Mouse (Mus musculus): ENCODE measurements around the gene Gm32742. TPM values are rescaled to one million over a fixed set of nuclear protein-coding genes. Genes with fewer than 3 reads are reported as not detected.

The Gm32742 gene
- polyA plus RNA-seq, 1 experiment from 2014 or later: 0.03 TPM

GRCm38 (mm10) chr9:51185386-51185785 lies 20.1 kb upstream of the Gm32742 start:
- no peaks in the 10 kb centered on the region for H3K9me3 ChIP-seq (replicated peaks; ENCODE audit: control insufficient read depth, low read length)
- no peak overlapping the region for H3K27ac ChIP-seq (ENCODE audit: low read depth, low read length)
- no peak overlapping the region for H3K9ac ChIP-seq (ENCODE audit: low read depth, low read length)
- no peak for ATAC-seq (replicated peaks; ENCODE audit: insufficient number of reproducible peaks, low FRiP score, low TSS enrichment)
- WGBS (ENCODE audit: insufficient replicate concordance): 63% methylated on average over 4 of the region's 4 CpGs
- H3K4me3 ChIP-seq (ENCODE audit: low read depth, low read length): no peak overlapping the region
- H3K4me2 ChIP-seq: no peak overlapping the region
- H3K27me3 ChIP-seq (ENCODE audit: control insufficient read depth, insufficient read depth, low read length): no peaks in the 10 kb centered on the region
- H3K36me3 ChIP-seq (ENCODE audit: control insufficient read depth, insufficient read depth, low read length): no peaks in the 10 kb centered on the region
- no peaks in the 10 kb centered on the region for H3K4me1 ChIP-seq (ENCODE audit: control insufficient read depth, insufficient read depth, low read length)

GRCm38 (mm10) chr9:51182716-51183710 lies 17.7 kb upstream of the Gm32742 start:
- Histone ChIP-seq H3K36me3 (ENCODE audit: control insufficient read depth, insufficient read depth, low read length) (no peaks in the 10 kb centered on the region), H3K4me3 (ENCODE audit: low read depth, low read length) (no peak overlapping the region), H3K9ac (ENCODE audit: low read depth, low read length) (no peak overlapping the region), H3K27ac (ENCODE audit: low read depth, low read length) (no peak overlapping the region), H3K9me3 (replicated peaks; ENCODE audit: control insufficient read depth, low read length) (no peaks in the 10 kb centered on the region), H3K4me2 (no peak overlapping the region), H3K27me3 (ENCODE audit: control insufficient read depth, insufficient read depth, low read length) (no peaks in the 10 kb centered on the region), H3K4me1 (ENCODE audit: control insufficient read depth, insufficient read depth, low read length) (no peaks in the 10 kb centered on the region)
- 84% methylated on average over 15 of the region's 15 CpGs for WGBS (ENCODE audit: insufficient replicate concordance)
- ATAC-seq (replicated peaks; ENCODE audit: insufficient number of reproducible peaks, low FRiP score, low TSS enrichment): no peak

GRCm38 (mm10) chr9:51180621-51181020 lies 15.3 kb upstream of the Gm32742 start:
- no peak overlapping the region for H3K4me2 ChIP-seq
- WGBS (ENCODE audit: insufficient replicate concordance): 78% methylated on average over 5 of the region's 5 CpGs
- no peaks in the 10 kb centered on the region for H3K27me3 ChIP-seq (ENCODE audit: control insufficient read depth, insufficient read depth, low read length)
- ATAC-seq (replicated peaks; ENCODE audit: insufficient number of reproducible peaks, low FRiP score, low TSS enrichment): no peak
- no peaks in the 10 kb centered on the region for H3K36me3 ChIP-seq (ENCODE audit: control insufficient read depth, insufficient read depth, low read length)
- H3K4me3 ChIP-seq (ENCODE audit: low read depth, low read length): no peak overlapping the region
- H3K9ac ChIP-seq (ENCODE audit: low read depth, low read length): no peak overlapping the region
- no peaks in the 10 kb centered on the region for H3K4me1 ChIP-seq (ENCODE audit: control insufficient read depth, insufficient read depth, low read length)
- H3K27ac ChIP-seq (ENCODE audit: low read depth, low read length): no peak overlapping the region
- no peaks in the 10 kb centered on the region for H3K9me3 ChIP-seq (replicated peaks; ENCODE audit: control insufficient read depth, low read length)

- Histone ChIP-seq H3K9me3 (replicated peaks; ENCODE audit: control insufficient read depth, low read length) (no peaks in the 10 kb centered on the region), H3K4me1 (ENCODE audit: control insufficient read depth, insufficient read depth, low read length) (no peaks in the 10 kb centered on the region), H3K4me3 (ENCODE audit: low read depth, low read length) (no peak overlapping the region), H3K27ac (ENCODE audit: low read depth, low read length) (no peak overlapping the region), H3K9ac (ENCODE audit: low read depth, low read length) (no peak overlapping the region), H3K4me2 (no peak overlapping the region), H3K36me3 (ENCODE audit: control insufficient read depth, insufficient read depth, low read length) (no peaks in the 10 kb centered on the region), H3K27me3 (ENCODE audit: control insufficient read depth, insufficient read depth, low read length) (no peaks in the 10 kb centered on the region)
- WGBS (ENCODE audit: insufficient replicate concordance): 87% methylated on average over 1 of the region's 1 CpGs
- no peak for ATAC-seq (replicated peaks; ENCODE audit: insufficient number of reproducible peaks, low FRiP score, low TSS enrichment)
Observed at GRCm38 (mm10) chr9:51178297-51178696, 13.0 kb upstream of the Gm32742 start.

- H3K27ac ChIP-seq (ENCODE audit: low read depth, low read length): no peak overlapping the region
- ATAC-seq (replicated peaks; ENCODE audit: insufficient number of reproducible peaks, low FRiP score, low TSS enrichment): no peak
Observed at GRCm38 (mm10) chr9:51175722-51176121, 10.4 kb upstream of the Gm32742 start.

GRCm38 (mm10) chr9:51174890-51175464 lies 9.7 kb upstream of the Gm32742 start:
- H3K36me3 ChIP-seq (ENCODE audit: control insufficient read depth, insufficient read depth, low read length): no peaks in the 10 kb centered on the region
- no peak overlapping the region for H3K4me2 ChIP-seq
- H3K27ac ChIP-seq (ENCODE audit: low read depth, low read length): no peak overlapping the region
- no peaks in the 10 kb centered on the region for H3K4me1 ChIP-seq (ENCODE audit: control insufficient read depth, insufficient read depth, low read length)
- H3K9me3 ChIP-seq (replicated peaks; ENCODE audit: control insufficient read depth, low read length): no peaks in the 10 kb centered on the region
- WGBS (ENCODE audit: insufficient replicate concordance): 52% methylated on average over 8 of the region's 8 CpGs
- no peak overlapping the region for H3K9ac ChIP-seq (ENCODE audit: low read depth, low read length)
- no peak overlapping the region for H3K4me3 ChIP-seq (ENCODE audit: low read depth, low read length)
- no peak for ATAC-seq (replicated peaks; ENCODE audit: insufficient number of reproducible peaks, low FRiP score, low TSS enrichment)
- no peaks in the 10 kb centered on the region for H3K27me3 ChIP-seq (ENCODE audit: control insufficient read depth, insufficient read depth, low read length)

More at GRCm38 (mm10) chr9:51175722-51176121, 10.4 kb upstream of the Gm32742 start:
- Histone ChIP-seq H3K4me1 (ENCODE audit: control insufficient read depth, insufficient read depth, low read length) (no peaks in the 10 kb centered on the region), H3K4me3 (ENCODE audit: low read depth, low read length) (no peak overlapping the region), H3K36me3 (ENCODE audit: control insufficient read depth, insufficient read depth, low read length) (no peaks in the 10 kb centered on the region), H3K4me2 (no peak overlapping the region), H3K27me3 (ENCODE audit: control insufficient read depth, insufficient read depth, low read length) (no peaks in the 10 kb centered on the region), H3K9ac (ENCODE audit: low read depth, low read length) (no peak overlapping the region), H3K9me3 (replicated peaks; ENCODE audit: control insufficient read depth, low read length) (no peaks in the 10 kb centered on the region)
- 74% methylated on average over 1 of the region's 1 CpGs for whole genome bisulfite sequencing (ENCODE audit: insufficient replicate concordance)

GRCm38 (mm10) chr9:51170298-51170697 lies 5.0 kb upstream of the Gm32742 start:
- H3K27me3 ChIP-seq (ENCODE audit: control insufficient read depth, insufficient read depth, low read length): no peaks in the 10 kb centered on the region
- H3K9me3 ChIP-seq (replicated peaks; ENCODE audit: control insufficient read depth, low read length): no peaks in the 10 kb centered on the region
- H3K4me3 ChIP-seq (ENCODE audit: low read depth, low read length): no peak overlapping the region
- H3K4me1 ChIP-seq (ENCODE audit: control insufficient read depth, insufficient read depth, low read length): no peaks in the 10 kb centered on the region
- whole genome bisulfite sequencing (ENCODE audit: insufficient replicate concordance): 63% methylated on average over 6 of the region's 6 CpGs
- ATAC-seq (replicated peaks; ENCODE audit: insufficient number of reproducible peaks, low FRiP score, low TSS enrichment): no peak
- H3K9ac ChIP-seq (ENCODE audit: low read depth, low read length): no peak overlapping the region
- no peaks in the 10 kb centered on the region for H3K36me3 ChIP-seq (ENCODE audit: control insufficient read depth, insufficient read depth, low read length)
- H3K4me2 ChIP-seq: no peak overlapping the region
- H3K27ac ChIP-seq (ENCODE audit: low read depth, low read length): no peak overlapping the region

- no peak overlapping the region for H3K27ac ChIP-seq (ENCODE audit: low read depth, low read length)
- no peak overlapping the region for H3K4me3 ChIP-seq (ENCODE audit: low read depth, low read length)
- no peak for ATAC-seq (replicated peaks; ENCODE audit: insufficient number of reproducible peaks, low FRiP score, low TSS enrichment)
- H3K27me3 ChIP-seq (ENCODE audit: control insufficient read depth, insufficient read depth, low read length): no peaks in the 10 kb centered on the region
- no peaks in the 10 kb centered on the region for H3K4me1 ChIP-seq (ENCODE audit: control insufficient read depth, insufficient read depth, low read length)
- no peak overlapping the region for H3K9ac ChIP-seq (ENCODE audit: low read depth, low read length)
- no peak overlapping the region for H3K4me2 ChIP-seq
- WGBS (ENCODE audit: insufficient replicate concordance): 78% methylated on average over 7 of the region's 7 CpGs
- no peaks in the 10 kb centered on the region for H3K36me3 ChIP-seq (ENCODE audit: control insufficient read depth, insufficient read depth, low read length)
- no peaks in the 10 kb centered on the region for H3K9me3 ChIP-seq (replicated peaks; ENCODE audit: control insufficient read depth, low read length)
Observed at GRCm38 (mm10) chr9:51169133-51169532, 3.8 kb upstream of the Gm32742 start.

Data from heart, embryonic 11.5 days (tissue).